Mouse (Mus musculus) hindbrain, embryonic 15.5 days (tissue): ENCODE data around the gene Gm21887. TPM values are rescaled to one million over a fixed set of nuclear protein-coding genes. Genes with fewer than 3 reads are reported as not detected.
"Not testable (repeated sequence)": the region's sequence is repeated elsewhere in the genome, so short reads cannot be mapped to it uniquely, and the experiment has no call there.

ENCODE experiments used
- ATAC-seq: fragments of 200-750 bp; cut with Nextera tagmentation; 2 replicates; pipeline ENCODE4 v1.8.0; 2017; ENCODE audit warnings: low read depth, moderate number of reproducible peaks, moderate TSS enrichment; ENCODE audit not compliant: low FRiP score
- H3K27ac ChIP-seq: fragments of 300-500 bp; sonication (generic); replicated peaks from 2 replicates; pipeline ENCODE4 v1.5.1; 2015; ENCODE audit warnings: mild to moderate bottlenecking, inconsistent platforms
- H3K27me3 ChIP-seq: fragments of 300-500 bp; sonication (generic); 2 replicates; pipeline ENCODE4 v1.6.1; 2015; ENCODE audit warnings: control low read depth, inconsistent platforms
- H3K36me3 ChIP-seq: fragments of 300-500 bp; sonication (generic); 2 replicates; pipeline ENCODE4 v1.6.1; 2015; ENCODE audit warnings: control low read depth, inconsistent platforms
- H3K4me1 ChIP-seq: fragments of 300-500 bp; sonication (generic); replicated peaks from 2 replicates; pipeline ENCODE4 v1.6.1; 2015; ENCODE audit warnings: control low read depth, inconsistent platforms
- H3K4me2 ChIP-seq: fragments of 300-500 bp; sonication (generic); 2 replicates; pipeline ENCODE4 v1.6.1; 2015; ENCODE audit warnings: moderate library complexity, mild to moderate bottlenecking, inconsistent platforms
- H3K4me3 ChIP-seq: fragments of 300-500 bp; sonication (generic); 2 replicates; pipeline ENCODE4 v1.5.1; 2015; ENCODE audit warnings: mild to moderate bottlenecking, inconsistent platforms
- H3K9ac ChIP-seq: fragments of 300-500 bp; sonication (generic); 2 replicates; pipeline ENCODE4 v1.6.1; 2015; ENCODE audit warnings: inconsistent platforms
- H3K9me3 ChIP-seq: fragments of 300-500 bp; sonication (generic); 2 replicates; pipeline ENCODE4 v1.6.1; 2016; ENCODE audit warnings: control low read depth, inconsistent platforms
- WGBS: fragments of 180-500 bp; shearing (Covaris S2); methylation state at CpG from one replicate; pipeline ENCODE4 v1.1.7; 2015; 5-methylcytosine and 5-hydroxymethylcytosine counted together
- polyA plus RNA-seq: library from polyadenylated mRNA; unstranded; fragments of >200 nt; fragmentation: Nextera tagmentation; extraction: Ambion mirVana; gene quantifications from 2 replicates; pipeline ENCODE4 v1.2.1, GENCODE M21; 2015

The Gm21887 gene
- polyA plus RNA-seq, 1 experiment from 2014 or later: 248 TPM

DNA sequence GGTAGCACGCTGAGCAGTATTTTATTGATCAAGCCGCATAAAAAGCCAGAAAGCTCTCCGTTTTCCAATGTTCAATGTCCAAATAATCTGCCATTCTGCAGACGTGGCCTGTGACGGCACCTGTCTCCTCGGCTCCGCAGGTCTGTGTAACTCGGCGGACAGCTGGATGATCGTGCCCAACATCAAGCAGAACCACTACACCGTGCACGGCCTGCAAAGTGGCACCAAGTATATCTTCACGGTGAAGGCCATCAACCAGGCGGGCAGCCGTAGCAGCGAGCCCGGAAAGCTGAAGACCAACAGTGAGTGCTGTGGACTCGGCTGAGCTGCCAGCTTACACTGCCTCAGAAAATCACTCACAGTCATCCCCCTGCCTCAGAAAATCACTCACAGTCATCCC is 23.7 kb upstream of the Gm21887 start:
- H3K9me3 ChIP-seq: peaks cover 44% of the 10 kb centered on the region
- H3K9ac ChIP-seq, H3K4me3 ChIP-seq, H3K4me2 ChIP-seq, H3K27me3 ChIP-seq, H3K27ac ChIP-seq, H3K4me1 ChIP-seq: not testable (repeated sequence)
- 83% methylated on average over 18 of the region's 18 CpGs for WGBS
- ATAC-seq: peak; percentile 21; the same call in 1 of the 2 replicates
- peaks cover 66% of the 10 kb centered on the region for H3K36me3 ChIP-seq

DNA sequence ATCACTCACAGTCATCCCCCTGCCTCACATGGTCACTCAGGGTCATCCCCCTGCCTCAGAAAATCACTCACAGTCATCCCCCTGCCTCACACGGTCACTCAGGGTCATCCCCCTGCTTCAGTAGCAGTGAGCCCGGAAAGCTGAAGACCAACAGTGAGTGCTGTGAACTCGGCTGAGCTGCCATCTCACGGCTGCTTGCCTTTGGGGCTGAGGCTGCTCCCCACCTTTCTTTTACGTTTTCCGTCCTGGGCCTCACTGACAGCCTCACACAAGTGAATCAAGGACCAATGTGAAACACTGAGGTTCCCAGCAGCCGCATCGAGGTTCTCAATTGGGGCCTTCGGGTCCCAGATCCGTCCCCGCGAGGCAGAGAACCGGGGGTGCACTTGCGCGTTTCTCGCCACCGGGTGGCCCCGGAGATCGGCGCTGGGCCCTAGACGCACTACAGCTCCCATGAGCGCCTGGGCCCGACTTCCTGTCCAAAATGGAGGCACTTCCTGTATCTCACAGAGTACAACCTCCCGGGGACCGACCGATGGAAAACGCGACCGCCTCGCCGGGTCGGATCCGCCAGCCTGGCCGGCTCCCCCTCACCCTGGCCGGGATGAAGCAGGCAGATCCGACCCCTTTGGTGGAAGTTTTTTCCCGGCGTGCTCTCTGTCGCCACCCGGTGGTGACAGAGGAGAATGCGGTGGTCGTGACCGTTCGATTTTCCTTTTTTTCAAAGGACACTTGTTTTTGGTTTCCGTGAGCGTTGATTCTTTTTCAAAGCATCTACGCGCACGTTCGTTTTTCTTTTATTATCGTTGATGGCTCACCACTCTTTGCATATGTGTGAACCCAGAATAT is 22.7 kb upstream of the Gm21887 start:
- Histone ChIP-seq H3K4me2 (peak overlapping the region; percentile 45), H3K4me3 (peak overlapping the region; percentile 26), H3K27ac (peak overlapping the region; percentile 58), H3K9me3 (peaks cover 39% of the 10 kb centered on the region), H3K36me3 (peaks cover 63% of the 10 kb centered on the region)
- ATAC-seq: peak; percentile 92
- not testable (repeated sequence) for H3K27me3 ChIP-seq, H3K4me1 ChIP-seq, H3K9ac ChIP-seq
- 52% methylated on average over 51 of the region's 51 CpGs for WGBS

DNA sequence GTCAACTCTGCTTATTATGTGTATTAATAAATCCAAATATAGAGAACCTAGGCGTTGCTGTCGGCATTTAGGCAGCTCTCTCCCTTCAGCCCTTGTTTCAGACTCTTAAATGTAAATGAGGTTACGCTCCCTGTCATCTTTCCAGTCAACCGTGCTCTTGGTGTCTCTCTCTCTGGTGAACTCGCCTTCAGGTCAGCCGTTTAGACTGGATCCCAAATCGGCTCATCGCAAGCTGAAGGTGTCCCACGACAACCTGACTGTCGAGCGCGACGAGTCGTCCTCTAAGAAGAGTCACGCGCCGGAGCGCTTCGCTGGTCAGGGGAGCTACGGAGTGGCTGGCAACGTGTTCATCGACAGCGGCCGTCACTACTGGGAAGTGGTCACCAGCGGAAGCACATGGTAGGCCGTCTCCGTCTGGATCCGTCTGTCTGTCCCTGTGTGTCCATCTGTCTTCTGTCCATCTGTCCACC is 22.1 kb upstream of the Gm21887 start:
- H3K4me2 ChIP-seq, H3K27ac ChIP-seq, H3K9ac ChIP-seq, H3K27me3 ChIP-seq, H3K4me1 ChIP-seq, H3K4me3 ChIP-seq: not testable (repeated sequence)
- WGBS: 86% methylated on average over 28 of the region's 28 CpGs
- Histone ChIP-seq H3K9me3 (peaks cover 39% of the 10 kb centered on the region), H3K36me3 (peaks cover 57% of the 10 kb centered on the region)
- peak; percentile 17 for ATAC-seq

DNA sequence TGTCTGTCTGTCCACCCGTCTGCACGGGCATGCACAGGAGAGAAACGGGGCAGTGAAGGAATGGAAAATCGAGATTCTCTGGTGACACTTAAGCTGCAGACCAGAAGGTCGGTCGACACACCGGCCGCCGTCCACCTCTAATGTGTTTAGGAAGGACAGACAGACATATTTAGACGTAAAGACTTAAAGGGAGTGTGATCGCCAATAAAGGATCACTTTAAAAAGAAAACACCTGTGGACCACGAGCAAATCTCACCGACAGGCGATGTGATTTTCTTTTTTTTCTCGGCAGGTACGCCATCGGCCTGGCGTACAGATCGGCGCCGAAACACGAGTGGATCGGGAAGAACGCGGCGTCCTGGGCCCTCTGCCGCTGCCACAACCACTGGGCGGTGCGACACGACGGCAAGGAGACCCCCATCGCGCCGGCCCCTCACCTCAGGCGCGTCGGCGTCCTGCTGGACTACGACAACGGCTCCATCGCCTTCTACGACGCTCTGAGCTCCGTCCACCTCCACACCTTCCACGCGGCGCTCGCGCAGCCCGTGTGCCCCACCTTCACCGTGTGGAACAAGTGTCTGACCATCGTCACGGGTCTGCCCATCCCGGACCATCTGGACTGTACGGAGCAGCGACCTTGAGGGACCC is 20.8 kb upstream of the Gm21887 start:
- 94% methylated on average over 56 of the region's 56 CpGs for WGBS
- not testable (repeated sequence) for H3K4me1 ChIP-seq, H3K27ac ChIP-seq, H3K27me3 ChIP-seq, H3K4me3 ChIP-seq, H3K4me2 ChIP-seq, H3K9ac ChIP-seq
- H3K9me3 ChIP-seq: peaks cover 35% of the 10 kb centered on the region
- peak; percentile 21; the same call in 1 of the 2 replicates for ATAC-seq
- H3K36me3 ChIP-seq: peaks cover 44% of the 10 kb centered on the region

- peaks cover 33% of the 10 kb centered on the region for H3K9me3 ChIP-seq
- not testable (repeated sequence) for H3K27me3 ChIP-seq, H3K27ac ChIP-seq, H3K4me2 ChIP-seq, H3K4me3 ChIP-seq, H3K9ac ChIP-seq, H3K4me1 ChIP-seq
- ATAC-seq: peak; percentile 4; the same call in 1 of the 2 replicates
- 85% methylated on average over 8 of the region's 8 CpGs for WGBS
- peaks cover 41% of the 10 kb centered on the region for H3K36me3 ChIP-seq
Observed at GRCm38 (mm10) chrX:169989219-169989595, 20.3 kb upstream of the Gm21887 start.

- not testable (repeated sequence) for H3K4me3 ChIP-seq, H3K27ac ChIP-seq, H3K4me2 ChIP-seq, ATAC-seq, H3K9ac ChIP-seq, H3K27me3 ChIP-seq, H3K4me1 ChIP-seq
- Histone ChIP-seq H3K36me3 (peaks cover 33% of the 10 kb centered on the region), H3K9me3 (peaks cover 29% of the 10 kb centered on the region)
- 76% methylated on average over 56 of the region's 56 CpGs for WGBS
Observed at GRCm38 (mm10) chrX:169989691-169990631, 19.5 kb upstream of the Gm21887 start.

DNA sequence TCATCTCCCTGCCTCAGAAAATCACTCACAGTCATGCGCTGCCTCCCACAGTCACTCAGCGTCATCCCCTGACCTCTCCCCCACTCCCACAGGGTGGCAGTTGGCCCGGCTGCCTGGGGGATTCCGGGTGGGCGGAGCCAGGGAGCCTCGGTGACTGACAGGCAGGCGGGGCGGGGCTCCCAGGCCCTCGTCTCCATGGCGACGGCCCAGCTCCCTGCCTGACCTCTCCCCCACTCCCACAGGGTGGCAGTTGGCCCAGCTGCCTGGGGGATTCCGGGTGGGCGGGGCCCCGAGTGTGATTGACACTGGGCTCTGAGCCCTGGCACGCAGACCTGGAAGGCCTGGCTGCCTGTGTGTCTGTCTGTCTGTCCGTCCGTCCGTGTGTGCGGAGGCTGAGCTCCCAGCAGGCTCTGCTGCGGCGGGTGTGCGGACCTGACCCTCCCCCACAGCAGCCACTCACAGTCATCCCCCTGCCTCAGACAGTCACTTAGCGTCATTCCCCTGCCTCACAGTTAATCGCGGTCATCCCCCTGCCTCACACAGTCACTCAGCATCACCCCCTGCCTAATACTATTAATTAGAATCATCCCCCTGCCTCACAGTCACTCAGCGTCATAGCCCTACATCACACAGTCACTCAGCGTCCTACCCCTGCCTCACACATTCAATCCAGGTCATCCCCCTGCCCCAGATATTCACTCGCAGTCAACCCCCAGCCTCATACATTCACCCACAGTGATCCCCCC is 18.2 kb upstream of the Gm21887 start:
- Histone ChIP-seq H3K36me3 (peaks cover 26% of the 10 kb centered on the region), H3K9me3 (peaks cover 24% of the 10 kb centered on the region), H3K4me2 (peak overlapping the region; percentile 40)
- WGBS: 8% methylated on average over 12 of the region's 28 CpGs
- not testable (repeated sequence) for ATAC-seq, H3K27me3 ChIP-seq, H3K4me3 ChIP-seq, H3K4me1 ChIP-seq, H3K9ac ChIP-seq, H3K27ac ChIP-seq

- not testable (repeated sequence) for H3K27ac ChIP-seq, H3K9ac ChIP-seq, H3K4me1 ChIP-seq, H3K4me2 ChIP-seq, H3K4me3 ChIP-seq, ATAC-seq, H3K27me3 ChIP-seq
- H3K36me3 ChIP-seq: peaks cover 23% of the 10 kb centered on the region
- H3K9me3 ChIP-seq: peaks cover 20% of the 10 kb centered on the region
- WGBS: 5% methylated on average over 7 of the region's 15 CpGs
Observed at GRCm38 (mm10) chrX:169992086-169992930, 17.2 kb upstream of the Gm21887 start.

DNA sequence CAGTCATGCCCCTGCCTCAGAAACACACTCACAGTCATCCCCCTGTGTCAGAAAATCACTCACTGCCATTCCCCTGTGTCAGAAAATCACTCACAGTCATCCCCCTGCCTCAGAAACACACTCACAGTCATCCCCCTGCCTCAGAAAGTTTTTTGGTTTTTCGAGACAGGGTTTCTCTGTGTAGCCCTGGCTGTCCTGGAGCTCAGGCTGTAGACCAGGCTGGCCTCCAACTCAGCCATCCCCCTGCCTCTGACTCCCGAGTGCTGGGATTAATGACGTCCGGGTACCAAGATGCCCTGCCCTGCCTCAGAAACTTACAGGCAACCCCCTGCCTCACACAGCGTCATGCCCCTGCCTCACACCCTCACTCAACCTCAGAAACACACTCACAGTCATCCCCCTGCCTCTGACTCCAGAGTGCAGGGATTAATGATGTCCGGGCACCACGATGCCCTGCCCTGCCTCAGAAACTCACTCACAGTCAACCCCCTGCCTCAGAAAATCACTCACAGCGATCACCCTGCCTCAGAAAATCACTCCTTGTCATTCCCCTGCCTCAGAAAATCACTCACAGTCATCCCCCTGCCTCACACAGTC is 16.4 kb upstream of the Gm21887 start:
- not testable (repeated sequence) for H3K4me2 ChIP-seq, H3K27me3 ChIP-seq, H3K9ac ChIP-seq, H3K4me1 ChIP-seq, H3K27ac ChIP-seq, ATAC-seq, H3K4me3 ChIP-seq
- Histone ChIP-seq H3K9me3 (peaks cover 20% of the 10 kb centered on the region), H3K36me3 (peaks cover 19% of the 10 kb centered on the region)
- WGBS: 70% methylated on average over 2 of the region's 8 CpGs

DNA sequence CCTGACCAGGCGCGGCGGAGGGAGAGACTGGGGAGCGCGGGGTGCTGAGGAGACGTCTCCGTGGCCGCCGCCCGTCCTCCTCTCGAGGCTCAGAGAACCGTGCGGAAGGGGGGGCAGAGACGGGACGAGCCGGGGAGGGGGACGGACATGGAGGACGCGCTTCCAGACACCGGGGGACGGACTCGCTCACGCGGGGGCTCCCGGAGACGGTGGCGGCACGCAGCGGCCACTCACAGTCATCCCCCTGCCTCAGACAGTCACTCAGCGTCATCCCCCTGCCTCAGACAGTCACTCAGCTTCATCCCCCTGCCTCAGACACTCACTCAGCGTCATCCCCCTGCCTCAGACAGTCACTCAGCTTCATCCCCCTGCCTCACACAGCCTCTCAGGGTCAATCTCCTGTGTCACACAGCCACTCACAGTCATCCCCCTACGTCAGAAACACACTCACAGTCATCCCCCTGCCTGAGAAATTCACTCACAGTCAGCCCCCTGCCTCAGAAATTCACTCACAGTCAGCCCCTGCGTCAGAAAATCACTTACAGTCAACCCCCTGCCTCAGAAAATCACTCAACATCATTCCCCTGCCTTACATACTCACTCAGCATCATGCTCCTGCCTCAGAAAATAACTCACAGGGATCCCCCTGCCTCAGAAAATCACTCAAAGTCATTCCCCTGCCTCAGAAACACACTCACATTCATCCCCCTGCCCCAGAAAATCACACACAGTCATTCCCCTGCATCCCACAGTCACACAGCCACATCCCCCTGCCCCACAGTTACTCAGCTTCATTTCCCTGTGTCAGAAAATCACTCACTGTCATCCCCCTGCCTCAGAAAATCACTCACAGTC is 15.2 kb upstream of the Gm21887 start:
- peaks cover 10% of the 10 kb centered on the region; the same call in 1 of the 2 replicates for H3K9me3 ChIP-seq
- not testable (repeated sequence) for H3K27ac ChIP-seq, H3K4me3 ChIP-seq, H3K36me3 ChIP-seq, H3K4me1 ChIP-seq, H3K9ac ChIP-seq, ATAC-seq, H3K27me3 ChIP-seq, H3K4me2 ChIP-seq
- WGBS: 46% methylated on average over 3 of the region's 33 CpGs
